Mouse (Mus musculus): ENCODE measurements around the gene Psma1.

The Psma1 gene

DNA sequence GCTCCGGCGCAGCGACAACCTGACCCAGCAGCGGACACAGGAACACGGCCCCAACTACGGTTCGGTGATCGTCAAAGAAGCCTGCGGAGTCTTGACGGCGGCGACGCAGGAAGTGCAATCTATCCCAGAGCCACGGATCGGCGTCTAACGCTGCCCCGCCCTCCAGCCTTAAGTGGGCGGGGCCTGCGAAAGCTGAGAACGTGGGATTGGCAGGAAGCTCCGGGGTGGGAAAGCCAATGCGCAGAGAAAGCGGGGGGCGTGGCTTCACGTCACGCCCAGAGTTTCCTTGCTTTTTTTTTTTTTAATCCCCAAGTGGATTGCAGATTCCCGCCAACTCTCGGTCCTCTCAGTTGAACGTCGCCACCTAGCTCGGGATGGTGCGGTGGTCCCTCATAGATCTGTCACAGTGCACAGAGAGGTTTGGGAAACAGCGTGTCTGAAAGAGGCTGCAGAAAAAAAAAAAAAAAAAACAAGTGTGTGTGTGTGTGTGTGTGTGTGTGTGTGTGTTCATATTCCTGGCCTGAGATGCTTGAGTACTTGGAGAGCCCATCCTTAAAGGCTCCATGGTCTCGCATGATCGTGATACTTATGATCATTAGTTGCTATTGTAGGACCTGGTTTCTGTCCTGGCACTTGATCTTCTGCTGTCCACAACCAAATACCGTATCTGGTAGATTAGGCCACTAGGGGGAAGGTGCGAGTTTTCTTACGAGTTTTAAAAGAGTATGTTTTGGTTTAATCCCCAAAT is at the start of gene Psma1:
Gene Psma1 (minus strand): TSS at position 114 of the 748 bp plus-strand sequence.
- DNase-seq (ENCODE audit: low spot score), result peak; percentile 94

DNA sequence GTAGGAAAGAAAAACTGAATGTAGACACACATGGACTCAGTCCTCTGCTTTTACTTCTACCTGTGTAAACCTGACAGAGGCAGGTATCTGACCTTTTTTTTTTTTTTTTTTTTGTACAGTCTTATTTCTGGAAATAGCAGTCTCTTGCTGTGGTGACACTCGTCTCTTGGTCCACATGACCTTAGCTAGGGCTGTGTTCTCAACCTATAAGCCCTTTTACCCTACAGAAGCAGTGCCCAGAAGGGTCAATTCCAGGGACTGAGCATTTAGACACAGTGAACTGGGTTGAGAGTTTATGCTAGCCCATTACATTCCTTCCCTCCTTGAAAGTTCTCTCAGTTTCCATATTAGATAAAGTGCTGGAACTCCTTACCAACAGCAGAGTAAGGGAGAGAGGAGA is 47.6 kb upstream of the Psma1 start:
- no peak for DNase-seq (ENCODE audit: low spot score)

- no peak for DNase-seq (ENCODE audit: low spot score)
These were observed 46.9 kb upstream of the Psma1 start for GRCm38 (mm10) chr7:114322531-114323441.

- no peak for DNase-seq (ENCODE audit: low spot score)
These were observed 45.9 kb upstream of the Psma1 start for GRCm38 (mm10) chr7:114321694-114322372.

DNA sequence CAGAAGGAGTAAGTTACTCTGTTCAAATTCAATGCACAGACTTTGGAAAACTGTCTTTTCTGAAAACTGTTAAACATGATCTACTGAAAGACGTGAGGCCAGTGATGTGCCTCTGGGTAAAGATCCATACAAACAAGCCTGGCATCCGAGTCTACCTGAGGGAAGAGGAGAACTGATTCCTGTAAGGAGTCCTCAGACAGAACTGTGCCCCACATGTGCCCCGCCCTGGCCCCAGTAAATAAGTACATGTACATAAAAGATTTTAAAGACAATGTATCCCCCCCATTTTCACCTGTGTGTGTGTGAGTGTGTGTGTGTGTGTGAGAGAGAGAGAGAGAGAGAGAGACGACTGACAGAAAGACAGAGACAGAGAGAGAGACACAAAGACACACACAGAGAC is 42.0 kb upstream of the Psma1 start:
- peak; percentile 22 for DNase-seq (ENCODE audit: low spot score)

- DNase-seq (ENCODE audit: low spot score), result peak; percentile 93
These were observed 41.5 kb upstream of the Psma1 start for GRCm38 (mm10) chr7:114317389-114317792.

- DNase-seq (ENCODE audit: low spot score), result peak; percentile 68
These were observed 40.5 kb upstream of the Psma1 start for GRCm38 (mm10) chr7:114316361-114316871.

GRCm38 (mm10) chr7:114311209-114311608 is 35.3 kb upstream of the Psma1 start:
- DNase-seq (ENCODE audit: low spot score), result no peak

DNA sequence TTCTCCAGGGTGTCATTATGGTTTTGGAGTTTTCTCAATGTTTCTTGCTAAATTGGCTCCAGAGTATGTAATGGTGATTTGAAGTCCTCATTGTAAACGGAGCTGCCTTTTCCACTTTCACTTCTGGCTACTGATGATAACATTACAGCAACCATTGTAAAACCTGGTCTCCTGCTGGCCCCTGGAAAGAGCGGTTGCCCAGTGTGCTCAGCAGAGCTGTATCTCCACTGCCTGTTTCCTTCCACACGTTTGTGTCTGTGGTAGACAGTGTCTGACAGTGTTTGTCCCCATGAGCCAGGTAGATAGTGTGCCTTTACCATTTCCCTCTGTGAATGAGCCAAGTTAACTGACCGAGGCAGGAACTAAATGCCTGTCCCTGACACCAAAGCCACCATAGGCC is 33.1 kb upstream of the Psma1 start:
- no peak for DNase-seq (ENCODE audit: low spot score)

GRCm38 (mm10) chr7:114301293-114301782 is 25.4 kb upstream of the Psma1 start:
- peak; percentile 76 for DNase-seq (ENCODE audit: low spot score)

- DNase-seq (ENCODE audit: low spot score), result no peak
These were observed 24.9 kb upstream of the Psma1 start for GRCm38 (mm10) chr7:114300782-114301181.

DNA sequence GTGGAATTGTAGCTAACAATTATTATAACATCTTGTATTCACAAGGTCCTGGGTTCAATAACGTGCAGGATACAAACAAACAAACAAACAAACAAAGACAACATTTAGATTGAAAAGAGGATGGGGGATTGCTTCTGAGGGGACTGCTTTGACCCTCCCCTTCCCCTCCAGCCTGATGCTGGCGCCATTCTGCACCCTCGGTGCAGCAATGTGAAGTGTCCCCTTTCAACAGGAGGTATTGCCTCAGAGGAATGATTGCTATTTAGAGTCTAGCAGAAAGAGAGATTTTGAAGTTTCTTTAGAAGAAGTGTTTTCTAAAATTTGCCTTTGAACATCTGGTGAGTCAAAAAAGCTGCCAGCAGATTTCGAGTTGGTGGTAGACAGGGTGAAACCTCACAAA is 23.3 kb upstream of the Psma1 start:
- no peak for DNase-seq (ENCODE audit: low spot score)

DNA sequence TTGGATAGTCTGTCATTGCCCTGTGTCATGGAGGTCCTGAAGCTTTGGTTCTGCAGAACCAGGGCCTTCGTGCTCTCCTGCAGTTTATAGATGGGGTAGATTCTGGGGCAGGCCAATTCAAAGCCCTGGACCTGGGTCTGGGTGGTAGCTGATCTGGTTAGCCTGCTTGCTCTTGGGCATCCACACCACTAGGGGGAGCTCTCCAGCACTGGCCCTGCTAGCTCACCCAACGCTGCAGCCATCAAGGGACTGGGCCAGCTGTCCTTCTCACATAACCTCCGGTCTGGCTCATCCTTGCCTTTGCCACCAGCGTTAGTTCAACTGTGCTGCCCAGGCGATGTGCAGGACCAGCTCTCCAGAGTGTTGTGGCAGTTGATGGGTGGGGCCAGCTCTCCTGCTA is 18.8 kb upstream of the Psma1 start:
- no peak for DNase-seq (ENCODE audit: low spot score)

GRCm38 (mm10) chr7:114293903-114294302 is 18.0 kb upstream of the Psma1 start:
- DNase-seq (ENCODE audit: low spot score), result no peak

DNA sequence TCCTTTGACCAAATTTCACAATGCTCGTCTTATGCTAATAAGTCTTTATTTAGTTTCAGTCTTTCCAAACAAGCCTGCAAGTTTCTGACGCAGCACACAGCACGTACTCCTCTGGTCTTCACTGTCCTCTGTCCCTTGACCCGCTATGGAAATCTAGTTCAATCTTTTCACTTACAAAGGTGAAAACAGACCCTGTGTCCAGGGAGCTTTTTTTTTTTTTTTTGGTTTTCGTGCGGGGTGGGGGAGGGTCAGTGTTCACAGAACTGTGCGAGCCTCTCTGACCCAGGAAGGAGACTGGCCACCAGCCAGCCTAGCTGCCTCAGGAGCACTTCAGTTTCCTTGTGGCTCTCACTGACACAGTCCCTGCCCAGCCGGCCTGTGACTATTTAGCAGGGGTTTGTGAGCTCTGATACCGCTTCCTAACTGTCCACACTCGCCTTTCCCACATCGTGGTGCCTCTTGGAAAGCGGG is 16.6 kb upstream of the Psma1 start:
- no peak for DNase-seq (ENCODE audit: low spot score)

- peak; percentile 40 for DNase-seq (ENCODE audit: low spot score)
These were observed 15.8 kb upstream of the Psma1 start for GRCm38 (mm10) chr7:114291461-114292335.

- DNase-seq (ENCODE audit: low spot score), result no peak
These were observed 14.2 kb upstream of the Psma1 start for GRCm38 (mm10) chr7:114290078-114290506.

DNA sequence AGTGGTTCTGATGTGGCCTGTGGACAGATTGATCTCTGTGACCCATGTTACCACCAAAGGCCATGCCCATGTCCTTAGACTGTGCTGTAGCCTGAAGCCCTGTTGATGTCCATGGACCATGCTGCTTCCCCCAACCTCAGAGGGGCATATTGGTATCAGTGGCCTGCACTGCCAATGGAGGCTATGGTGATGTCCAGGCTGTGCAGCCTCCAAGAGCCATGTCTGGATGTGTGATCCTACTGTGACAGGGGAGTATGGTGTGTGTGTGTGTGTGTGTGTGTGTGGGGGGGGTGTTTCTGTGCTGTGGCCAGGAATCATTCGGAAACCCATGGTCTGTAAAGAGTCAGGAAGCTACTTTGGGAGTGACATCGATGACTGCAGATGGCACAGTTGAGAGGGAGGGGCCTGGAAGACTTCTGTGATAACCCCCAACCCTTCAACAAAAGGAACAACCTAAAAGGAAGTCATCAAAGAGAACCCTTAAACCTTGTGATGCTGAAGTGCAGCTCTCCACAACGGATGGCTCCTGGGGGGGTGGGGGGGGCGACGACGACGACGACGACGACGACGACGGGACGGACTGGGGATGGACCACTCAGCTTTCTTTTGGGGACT is 8.5 kb upstream of the Psma1 start:
- peak; percentile 18 for DNase-seq (ENCODE audit: low spot score)

DNA sequence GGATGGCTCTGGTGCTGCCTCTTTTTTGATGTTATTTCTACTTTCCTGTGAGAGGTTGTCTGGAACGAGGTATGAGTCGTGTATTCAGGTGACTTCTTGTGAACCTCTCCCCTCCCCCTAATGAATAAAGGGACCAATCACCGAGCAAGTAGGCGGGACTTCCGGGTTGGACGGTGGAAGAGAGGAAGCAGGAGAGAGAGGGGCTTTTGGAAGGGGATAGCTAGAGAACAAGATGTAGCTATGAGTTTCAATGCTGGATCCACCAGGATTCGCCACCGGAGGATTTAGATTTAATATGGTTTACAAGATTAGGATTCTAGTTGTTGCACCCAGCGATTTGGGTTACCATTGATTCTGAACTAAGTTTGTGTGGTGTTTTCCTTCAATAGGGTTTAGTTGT is 7.1 kb upstream of the Psma1 start:
- DNase-seq (ENCODE audit: low spot score), result no peak

GRCm38 (mm10) chr7:114281671-114282070 is 5.8 kb upstream of the Psma1 start:
- peak; percentile 73 for DNase-seq (ENCODE audit: low spot score)
